Mouse (Mus musculus): ENCODE data around the gene Fjx1.

Fjx1 gene

GRCm38 (mm10) chr2:102416149-102416743 lies 36.1 kb downstream of the Fjx1 start:
- DNase-seq (ENCODE audit: low spot score) = no peak

- DNase-seq (ENCODE audit: low spot score) = no peak
Measured at GRCm38 (mm10) chr2:102412738-102413137, 39.6 kb downstream of the Fjx1 start.

DNA sequence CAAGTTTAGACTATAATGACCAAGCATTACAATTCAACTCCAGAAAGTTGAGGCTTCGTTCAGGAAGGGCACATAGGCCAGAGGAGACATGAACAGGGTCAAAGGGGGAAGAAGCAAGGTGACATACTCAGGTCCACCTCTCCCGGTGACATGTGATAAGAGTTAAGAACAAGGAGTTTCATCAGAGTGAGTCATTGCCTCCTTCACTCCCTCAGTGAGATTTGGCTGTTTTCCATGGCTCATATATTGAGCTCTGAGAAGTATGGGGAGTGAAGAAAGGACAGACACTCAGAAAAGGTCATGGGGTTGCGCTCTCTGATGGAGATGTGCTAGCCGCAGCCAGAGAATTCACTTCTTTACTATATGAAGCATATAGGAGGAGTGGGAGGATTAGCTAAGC lies 41.7 kb downstream of the Fjx1 start:
- no peak for DNase-seq (ENCODE audit: low spot score)

DNA sequence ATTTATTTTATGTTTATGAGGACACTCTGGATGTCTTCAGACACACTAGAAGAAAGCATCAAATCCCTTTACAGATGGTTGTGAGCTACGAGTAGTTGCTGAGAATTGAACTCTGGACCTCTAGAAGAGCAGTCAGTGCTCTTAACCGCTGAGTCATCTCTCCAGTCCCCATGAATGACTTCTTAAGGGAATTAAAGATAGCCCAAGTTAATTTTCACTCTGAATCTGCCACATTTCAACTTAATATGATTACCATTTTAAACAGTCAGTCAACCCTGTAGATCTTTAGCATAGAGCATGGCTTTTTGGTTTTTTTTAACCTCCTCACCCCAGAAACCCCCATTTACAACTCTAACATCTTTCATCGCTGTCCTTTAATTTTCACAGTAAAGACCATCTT lies 42.6 kb downstream of the Fjx1 start:
- DNase-seq (ENCODE audit: low spot score) = no peak

DNA sequence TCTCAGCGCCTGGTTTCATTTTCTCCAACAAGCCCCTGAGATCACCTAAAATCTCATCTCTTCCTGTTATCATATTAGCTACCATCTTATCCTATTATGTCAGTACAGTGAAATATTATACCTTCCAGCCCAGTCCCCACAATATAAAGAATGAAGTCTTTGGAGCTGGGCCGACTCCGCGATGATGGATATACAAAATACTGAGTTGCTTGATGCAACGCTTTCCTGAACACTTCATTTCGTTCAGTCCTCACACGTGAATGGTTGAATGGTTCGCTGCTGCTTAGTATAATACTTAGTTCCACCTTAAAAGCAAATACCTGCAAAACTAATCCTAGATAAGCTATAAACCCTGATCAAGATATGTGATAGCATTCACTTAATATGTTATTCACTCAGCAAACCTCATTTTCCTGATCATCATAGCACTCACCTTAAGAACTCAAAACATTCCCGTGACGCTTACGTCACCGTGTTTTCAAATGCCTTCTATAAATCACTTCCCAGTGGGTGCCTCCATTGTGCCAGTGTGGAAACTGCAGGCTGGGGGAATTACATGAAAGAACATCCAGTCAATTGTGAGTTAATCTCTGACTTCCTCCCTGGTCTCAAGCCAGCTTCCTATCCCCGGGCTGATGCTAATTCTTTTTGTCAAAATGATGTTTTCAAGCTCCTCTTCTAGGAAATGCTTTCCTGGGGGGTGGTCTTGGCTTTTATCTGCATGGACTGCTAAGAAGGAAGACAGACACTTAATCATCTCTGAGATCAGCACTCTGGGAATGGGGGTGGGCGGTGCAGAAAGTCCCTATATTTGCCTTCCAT lies 44.7 kb downstream of the Fjx1 start, which contains the start of gene Trim44:
Gene Trim44, minus strand, starts transcription at position 466 of the 822 bp plus-strand sequence.
- no peak for DNase-seq (ENCODE audit: low spot score)

- no peak for DNase-seq (ENCODE audit: low spot score)
Measured at GRCm38 (mm10) chr2:102406324-102407304, 45.7 kb downstream of the Fjx1 start.

GRCm38 (mm10) chr2:102403982-102404381 lies 48.3 kb downstream of the Fjx1 start:
- no peak for DNase-seq (ENCODE audit: low spot score)

GRCm38 (mm10) chr2:102403306-102403705 lies 49.0 kb downstream of the Fjx1 start:
- DNase-seq (ENCODE audit: low spot score) = no peak

- no peak for DNase-seq (ENCODE audit: low spot score)
Measured at GRCm38 (mm10) chr2:102401352-102401692, 51.0 kb downstream of the Fjx1 start.

GRCm38 (mm10) chr2:102400605-102401351 lies 51.5 kb downstream of the Fjx1 start:
- DNase-seq (ENCODE audit: low spot score) = peak; percentile 91

DNA sequence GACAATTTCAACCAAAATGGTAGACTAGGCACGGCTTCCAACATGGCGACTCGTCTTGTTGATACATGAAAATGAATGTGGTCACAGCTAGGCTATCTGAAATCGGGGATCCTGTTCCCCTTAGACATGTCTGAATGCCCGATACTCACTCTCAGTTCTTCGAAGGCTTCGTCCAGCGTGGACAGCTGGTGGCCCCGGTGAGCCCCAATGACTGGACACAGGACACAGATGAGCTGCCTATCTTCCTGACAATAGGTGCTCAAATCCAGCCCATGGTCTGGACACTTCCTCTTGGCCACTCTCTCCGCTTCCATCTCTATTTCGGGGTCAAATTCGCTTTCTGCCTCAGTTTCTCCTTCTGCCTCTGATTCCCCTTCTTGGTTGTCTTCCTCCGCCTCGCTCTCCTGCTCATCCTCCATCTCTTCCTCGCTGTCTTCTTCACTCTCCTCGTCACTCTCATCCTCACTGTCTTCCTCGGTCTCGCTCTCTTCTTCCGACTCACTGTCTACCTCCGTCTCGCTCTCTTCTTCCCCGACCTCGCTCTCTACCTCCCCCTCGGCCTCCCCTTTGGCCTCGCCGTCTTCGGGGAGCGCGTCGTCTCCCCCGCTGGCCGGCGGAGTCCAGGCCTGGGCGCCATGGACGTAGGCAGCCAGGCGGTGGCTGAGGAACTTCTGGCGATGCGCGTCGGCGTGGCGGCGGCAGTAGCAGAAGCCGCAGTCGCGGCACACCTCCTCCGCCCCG lies 52.3 kb downstream of the Fjx1 start:
- no peak for DNase-seq (ENCODE audit: low spot score)

Data from layer of hippocampus, adult 11-12 months (tissue).